Mouse (Mus musculus): ENCODE data around the gene Paics. TPM values are rescaled to one million over a fixed set of nuclear protein-coding genes. Genes with fewer than 3 reads are reported as not detected.

Paics gene
- total RNA-seq, 2 experiments from 2014 or later = 88.6 to 96.3 TPM

DNA sequence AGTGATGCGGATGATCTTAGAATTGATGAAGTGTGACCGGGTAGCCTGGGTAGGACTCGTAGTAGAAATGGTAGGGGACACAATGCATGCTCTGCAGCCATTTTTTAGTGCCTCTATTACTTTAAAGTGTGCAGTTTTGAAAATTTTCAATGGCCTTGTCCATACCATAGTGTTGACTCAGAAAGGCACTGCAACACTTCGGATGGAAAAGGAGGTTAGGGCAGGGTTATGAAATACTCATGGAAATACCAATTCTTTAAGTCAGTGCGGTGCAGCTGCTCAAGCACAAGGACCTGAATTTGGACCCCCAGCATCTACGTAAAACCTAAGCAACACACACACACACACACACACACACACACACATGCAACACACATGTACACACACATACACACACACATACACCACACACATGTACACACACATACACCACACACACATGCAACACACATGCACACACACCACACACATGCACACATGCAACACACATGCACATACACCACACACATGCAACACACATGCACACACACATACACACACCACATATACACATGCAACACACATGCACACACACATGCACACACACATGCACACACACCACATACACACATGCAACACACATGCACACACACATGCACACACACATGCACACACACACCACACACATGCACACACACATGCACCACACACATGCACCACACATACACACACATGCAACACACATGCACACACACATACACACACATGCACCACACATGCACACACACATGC, 53.1 kb downstream of the Paics start, which contains the start of gene Arl9:
Arl9 (plus strand) TSS at position 5 of the 771 bp plus-strand sequence.
- no peak for DNase-seq (ENCODE audit: extremely low spot score in 1 of 2, low spot score in 1 of 2)

DNA sequence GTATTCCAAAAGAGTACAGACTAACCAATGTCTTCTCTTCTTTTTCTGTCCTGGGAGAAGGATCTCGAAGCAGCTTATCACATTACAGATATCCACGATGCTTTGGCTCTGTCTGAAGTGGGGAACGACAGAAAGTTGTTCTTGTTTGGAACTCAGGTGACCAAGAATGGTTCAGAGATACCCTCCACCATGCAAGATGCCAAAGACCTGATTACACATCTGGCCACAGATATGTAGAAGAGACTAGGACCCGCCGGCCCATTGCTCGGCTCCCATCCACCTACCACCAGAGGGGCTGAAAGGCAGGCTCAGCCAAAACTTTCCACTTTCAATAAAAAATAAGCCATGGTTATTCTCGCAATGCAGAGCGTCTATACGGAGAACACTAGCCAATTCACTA, 59.2 kb downstream of the Paics start:
- DNase-seq (ENCODE audit: extremely low spot score in 1 of 2, low spot score in 1 of 2) = no peak

DNA sequence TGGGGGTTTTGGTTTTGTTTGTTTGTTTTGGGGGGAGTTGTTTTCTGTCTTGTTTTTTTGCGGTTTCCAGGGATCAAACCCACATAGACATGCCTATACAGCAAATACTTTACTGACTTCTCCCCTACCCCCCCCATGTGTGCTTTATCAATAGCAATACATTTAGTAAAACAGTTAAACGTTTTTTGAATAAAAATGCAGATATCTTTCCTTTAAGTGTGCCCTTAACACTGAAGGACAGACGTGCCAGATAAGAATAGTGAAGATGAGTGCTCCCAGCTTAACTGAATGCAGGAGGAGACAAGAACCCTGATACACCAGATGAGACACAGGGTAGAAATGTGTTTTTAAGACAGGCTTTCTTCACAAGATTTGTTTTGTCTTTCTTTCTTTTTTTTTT, 60.0 kb downstream of the Paics start:
- DNase-seq (ENCODE audit: extremely low spot score in 1 of 2, low spot score in 1 of 2) = no peak

DNA sequence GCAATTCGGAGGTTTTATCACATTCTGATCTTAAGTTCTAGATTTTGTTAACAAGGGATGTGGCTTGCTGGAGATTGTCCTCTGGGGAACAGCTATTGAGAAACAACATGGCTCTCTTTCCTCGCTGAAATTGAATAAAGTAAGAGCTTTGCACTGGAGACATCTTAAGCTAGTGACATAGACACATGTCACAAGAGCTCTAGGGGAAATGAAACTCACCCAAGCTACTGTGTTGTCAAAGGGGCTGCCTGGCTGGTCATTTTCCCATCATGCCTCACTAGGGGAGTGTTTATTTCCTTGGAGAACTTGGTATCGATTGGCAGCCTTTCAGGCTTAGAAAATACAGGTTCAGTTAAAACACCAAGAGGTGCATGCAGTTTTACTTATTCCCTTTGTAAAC, 62.1 kb downstream of the Paics start:
- no peak for DNase-seq (ENCODE audit: extremely low spot score in 1 of 2, low spot score in 1 of 2)

DNA sequence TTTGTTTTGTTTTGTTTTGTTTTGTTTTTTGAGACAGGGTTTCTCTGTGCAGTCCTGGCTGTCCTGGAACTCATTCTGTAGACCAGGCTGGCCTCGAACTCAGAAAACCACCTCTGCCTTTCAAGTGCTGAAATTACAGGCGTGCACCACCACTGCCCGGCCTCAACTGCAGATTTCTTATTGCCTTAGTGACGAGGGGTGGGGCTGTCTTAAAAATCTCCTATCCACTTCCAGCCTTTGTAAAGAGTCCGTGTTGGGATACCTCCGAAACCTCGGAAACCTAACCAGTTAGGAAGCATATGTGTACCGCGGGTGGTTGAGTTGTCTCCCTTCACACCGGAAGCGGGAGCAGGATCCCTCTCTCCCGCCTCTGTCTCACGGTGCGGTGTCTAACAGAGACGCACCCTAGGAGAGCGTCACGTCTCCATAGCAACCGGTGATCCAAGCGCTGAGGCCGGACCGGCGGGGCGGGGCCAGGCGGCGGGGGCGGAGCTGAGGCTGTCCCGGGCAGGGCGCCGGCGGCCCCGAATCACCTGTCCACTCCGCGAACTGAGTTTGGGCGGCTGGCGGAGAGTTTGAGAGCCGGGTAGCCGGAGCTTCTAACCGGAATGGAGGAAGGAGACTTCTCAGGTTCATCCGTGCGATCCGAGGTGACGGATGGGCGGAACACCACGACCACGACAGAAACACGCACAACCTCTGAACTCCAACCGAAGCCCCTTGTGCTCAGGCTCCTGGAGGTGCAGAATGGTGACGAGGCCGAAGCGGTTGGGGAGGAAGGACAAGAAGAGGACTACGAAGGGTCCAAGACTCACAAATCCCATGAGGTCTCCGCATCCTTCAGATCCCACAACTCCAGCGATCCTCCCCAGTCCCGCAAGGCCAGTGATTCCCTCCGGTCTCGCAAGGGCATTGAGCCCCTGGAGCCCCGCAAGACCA, 64.7 kb downstream of the Paics start, which contains the start of gene Thegl:
Thegl (plus strand) TSS at position 480 of the 939 bp plus-strand sequence.
- peak; percentile 57 to 64 for DNase-seq (ENCODE audit: extremely low spot score in 1 of 2, low spot score in 1 of 2)

Other genes starting within 250 kb of the Paics start
- 10 to 100 TPM; 17.4 to 23.2 TPM for gene Aasdh, start 45.8 kb upstream of the Paics start, total RNA-seq (2021)
- gene Ppat, start 271 bp downstream of the Paics start, total RNA-seq (2021) = 10 to 100 TPM; 14.3 to 18.1 TPM
- 100 to 1,000 TPM; 107 to 108 TPM for gene Srp72, start 23.4 kb downstream of the Paics start, total RNA-seq (2021)
- gene Arl9, start 52.7 kb downstream of the Paics start, total RNA-seq (2021) = not detected
- 1 to 10 TPM in 1 of 2 experiments, under 1 TPM in 1; 0.59 to 1.6 TPM for gene Thegl, start 64.7 kb downstream of the Paics start, total RNA-seq (2021)
- 10 to 100 TPM; 86.3 to 89.3 TPM for gene Hopx, start 163.8 kb downstream of the Paics start, total RNA-seq (2021)

All from layer of hippocampus, postnatal 25 days (tissue).